Mouse (Mus musculus) T-helper 1 cell (primary cell): ENCODE measurements around the gene Zkscan3.

Experiments used
- in situ Hi-C: fragments of 300-600 bp; cut with MboI, MseI; formaldehyde crosslinking; loops from one replicate; pipeline ENCODE4 v1.15.1; 2025; ENCODE audit warnings: high pct_unique_total_duplicates

The Zkscan3 gene

DNA sequence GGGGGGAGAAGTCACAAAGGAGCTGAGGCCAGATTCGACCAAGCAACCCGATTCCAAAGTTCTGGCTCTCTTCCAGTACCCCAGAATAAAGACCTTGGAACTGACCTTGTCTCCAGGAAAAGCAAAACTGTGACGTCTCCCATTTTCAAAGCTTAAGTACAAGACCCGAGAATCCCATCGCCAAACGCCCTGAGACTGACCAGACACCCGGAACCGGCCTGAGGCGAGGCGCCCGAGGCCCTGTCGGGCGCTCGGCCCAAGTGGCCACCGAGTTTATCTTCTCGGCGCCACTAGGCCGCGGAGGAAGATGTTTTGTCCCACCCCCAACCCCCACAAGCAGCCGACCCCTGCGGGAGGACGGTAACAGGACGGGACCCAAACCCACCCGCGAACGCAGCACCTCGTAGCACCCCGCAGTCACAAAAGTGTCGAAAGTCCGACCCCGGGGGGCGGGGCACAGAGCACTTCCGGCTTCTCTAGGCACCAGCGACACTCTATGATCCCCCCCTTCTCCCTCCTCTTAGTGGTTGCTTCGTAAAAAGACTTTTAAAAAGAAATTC lies at the start of gene Zkscan3:
TSS of gene Zkscan3 (minus strand) at position 469 of the 560 bp plus-strand sequence.
- in situ Hi-C loops: no loop called here

DNA sequence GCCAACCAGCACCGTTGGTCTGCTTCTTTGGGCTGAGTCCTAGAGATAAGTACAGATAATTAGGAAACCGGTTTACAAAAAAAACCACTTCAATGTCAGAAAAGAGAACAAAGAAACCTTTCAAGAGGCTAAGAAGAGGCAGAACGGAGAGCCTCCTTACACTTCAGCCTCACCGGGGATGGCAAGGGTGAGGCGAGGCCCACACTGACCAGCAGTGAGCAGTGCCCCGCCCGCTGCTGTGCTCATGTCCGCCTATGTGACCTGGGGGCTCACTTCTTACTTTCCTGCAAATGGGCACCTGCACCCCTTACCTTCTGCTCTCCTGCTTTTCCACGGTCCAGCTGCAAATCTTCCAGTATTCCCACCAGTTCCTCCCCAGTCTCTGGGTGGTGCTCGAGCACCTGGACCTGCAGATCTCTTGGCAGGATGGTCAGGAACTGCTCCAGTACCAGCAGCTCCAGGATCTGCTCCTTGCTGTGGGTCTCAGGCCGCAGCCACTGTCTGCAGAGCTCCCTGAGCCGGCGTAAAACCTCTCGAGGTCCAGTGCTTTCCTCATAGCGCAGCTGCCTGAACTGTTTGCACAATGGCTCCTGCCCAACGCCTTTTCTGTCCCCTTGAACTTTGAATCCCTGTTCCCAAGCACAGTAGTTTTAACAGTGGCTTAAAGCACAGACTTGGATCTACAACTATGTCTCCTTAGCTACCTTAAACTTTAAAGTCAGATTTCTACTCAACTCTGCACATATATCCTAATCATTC lies 45.5 kb upstream of the Zkscan3 start:
- in situ Hi-C loops: loop anchor here (5.0 kb wide), 1 partner anchor 36 kb away; no protein-coding TSS in a partner anchor

DNA sequence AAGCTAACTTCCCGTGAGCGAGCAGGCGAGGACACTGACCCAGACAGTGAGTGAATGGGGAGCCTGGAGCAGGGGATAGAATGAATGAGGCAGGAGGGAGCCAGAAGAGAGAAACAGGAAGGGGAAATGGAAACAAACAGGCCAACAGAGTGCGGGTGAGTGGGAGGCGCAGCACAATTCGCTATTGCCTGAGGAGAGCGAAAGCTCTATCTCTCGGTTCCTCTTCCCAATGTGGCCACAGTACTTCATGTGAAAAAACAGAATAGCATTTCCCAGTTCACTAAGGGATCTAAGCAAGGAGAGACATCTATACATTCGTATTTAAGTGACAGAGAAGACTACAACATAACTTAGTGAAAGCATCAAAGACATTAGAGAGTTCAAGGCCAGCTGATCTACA lies 44.2 kb upstream of the Zkscan3 start:
- in situ Hi-C loops: loop anchor here (5.0 kb wide), 1 partner anchor 34 kb away; no protein-coding TSS in a partner anchor

GRCm38 (mm10) chr13:21441207-21441572 lies 38.6 kb upstream of the Zkscan3 start:
- in situ Hi-C loops: no loop called here

GRCm38 (mm10) chr13:21440503-21441206 lies 38.1 kb upstream of the Zkscan3 start, which contains the start of gene Pgbd1:
Gene Pgbd1 (minus strand): TSS chr13:21441058.
- in situ Hi-C loops: no loop called here

DNA sequence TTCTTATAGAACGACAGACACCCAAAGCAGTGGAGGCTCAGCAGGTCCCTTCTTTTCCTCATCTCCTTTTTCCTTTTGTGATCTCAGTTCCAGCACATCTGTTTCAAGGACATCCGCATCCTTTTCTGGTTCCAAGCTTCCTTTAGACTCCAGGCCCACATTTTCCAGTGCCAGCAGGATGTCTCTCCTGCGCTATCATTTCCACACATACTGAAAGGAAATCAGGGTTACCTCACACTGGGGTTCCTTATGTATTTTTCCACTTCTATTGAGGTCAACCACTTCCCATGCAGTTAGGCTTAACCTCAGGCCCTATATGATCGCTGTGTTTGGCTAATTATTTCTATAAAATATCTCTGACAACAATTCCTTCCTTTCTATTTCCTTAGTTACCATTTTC lies 32.9 kb upstream of the Zkscan3 start:
- in situ Hi-C loops: no loop called here

DNA sequence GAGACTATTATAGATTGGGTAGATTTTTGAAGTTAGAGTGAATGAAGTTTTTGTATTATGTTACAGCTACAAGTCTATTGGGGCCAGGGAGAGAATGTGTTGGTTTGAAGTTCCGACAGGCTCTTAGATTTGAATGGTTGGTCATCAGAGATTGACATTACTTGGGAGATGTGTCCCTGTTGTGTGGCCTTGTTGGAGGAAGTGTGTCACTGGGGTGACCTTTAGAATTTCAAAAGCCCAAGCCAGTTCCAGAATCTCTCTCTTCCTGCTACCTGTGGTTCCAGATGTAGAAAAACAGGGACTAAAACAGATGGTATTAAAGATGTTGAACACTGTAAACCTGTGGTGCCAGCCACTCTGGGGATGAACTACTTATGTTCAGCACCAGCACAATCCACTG lies 25.1 kb upstream of the Zkscan3 start:
- in situ Hi-C loops: no loop called here

DNA sequence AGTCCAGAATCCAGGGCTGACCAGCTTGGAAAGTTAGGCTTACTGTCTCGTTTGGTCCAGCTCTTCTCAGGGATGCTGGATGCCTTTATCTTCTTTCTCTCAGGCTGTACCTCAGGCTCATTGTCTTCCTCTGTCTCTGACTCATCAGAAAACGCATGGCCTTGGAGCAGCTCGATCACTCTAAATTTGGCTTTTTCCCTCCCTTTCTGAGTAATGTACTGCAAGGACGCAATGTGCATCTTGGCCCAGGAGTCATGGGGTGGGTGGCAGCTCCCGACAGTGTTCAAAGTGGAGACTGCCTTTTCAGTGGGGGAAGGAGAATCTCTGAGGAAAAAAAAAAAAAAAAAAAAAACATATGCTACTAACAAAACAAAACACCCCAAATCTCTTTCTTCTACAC lies 20.7 kb upstream of the Zkscan3 start:
- in situ Hi-C loops: no loop called here

- in situ Hi-C loops: no loop called here
Measured at GRCm38 (mm10) chr13:21418865-21419264, 16.3 kb upstream of the Zkscan3 start.

- in situ Hi-C loops: no loop called here
Measured at GRCm38 (mm10) chr13:21417298-21418010, 14.9 kb upstream of the Zkscan3 start.

GRCm38 (mm10) chr13:21415750-21416149 lies 13.2 kb upstream of the Zkscan3 start:
- in situ Hi-C loops: no loop called here

DNA sequence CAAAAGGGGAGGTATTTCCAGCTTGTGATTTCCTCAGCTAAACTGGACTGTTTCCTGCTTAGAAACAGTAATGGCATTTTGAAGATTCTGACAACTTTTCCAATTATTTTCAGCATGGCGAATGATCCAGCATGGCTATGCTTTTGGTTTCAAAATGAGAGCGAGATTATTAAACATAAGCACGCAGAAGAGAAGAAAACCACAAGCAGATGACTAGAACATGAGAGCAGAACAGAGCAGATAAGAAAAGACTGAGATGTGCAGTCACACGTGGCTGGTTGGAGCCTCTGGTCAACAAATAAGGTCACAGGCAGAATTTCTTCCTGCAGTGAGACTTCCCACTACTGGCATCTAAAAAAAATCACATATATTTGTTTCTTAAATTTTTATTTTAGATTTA lies 12.7 kb upstream of the Zkscan3 start:
- in situ Hi-C loops: no loop called here

- in situ Hi-C loops: loop anchor here (5.0 kb wide), 1 partner anchor 33 kb away; no protein-coding TSS in a partner anchor
Measured at GRCm38 (mm10) chr13:21414231-21415212, 12.0 kb upstream of the Zkscan3 start.

DNA sequence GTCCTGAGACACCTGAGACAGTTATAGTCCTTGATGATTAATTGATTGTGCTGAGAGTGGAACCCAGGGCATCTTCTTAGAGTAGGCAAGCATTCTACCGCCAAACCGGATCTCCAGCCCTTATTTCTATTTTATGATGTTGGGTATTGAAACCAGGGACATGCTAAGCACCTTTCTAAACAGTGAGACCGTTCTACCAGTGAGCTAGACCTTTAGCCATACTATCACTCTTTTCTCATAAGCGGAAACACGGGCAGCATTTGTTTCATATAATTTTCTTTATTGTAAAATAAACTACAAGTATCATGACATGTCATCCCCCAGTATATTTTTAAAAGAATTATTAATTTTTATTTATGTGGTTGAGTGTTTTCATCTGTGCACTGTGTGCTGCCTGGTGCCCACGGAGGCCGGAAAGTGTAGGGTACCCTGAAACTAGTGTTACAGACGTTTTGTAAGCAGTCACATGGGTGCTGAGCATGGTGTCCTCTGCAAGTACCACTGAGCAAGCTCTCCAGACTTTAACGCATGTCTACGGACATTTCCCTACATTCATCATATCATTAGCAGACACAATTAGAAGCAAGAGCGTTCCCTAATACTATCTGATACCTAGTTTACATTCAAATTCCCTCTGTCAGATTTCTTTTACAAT lies 6.4 kb upstream of the Zkscan3 start:
- in situ Hi-C loops: no loop called here

GRCm38 (mm10) chr13:21407969-21408804 lies 5.6 kb upstream of the Zkscan3 start:
- in situ Hi-C loops: no loop called here

DNA sequence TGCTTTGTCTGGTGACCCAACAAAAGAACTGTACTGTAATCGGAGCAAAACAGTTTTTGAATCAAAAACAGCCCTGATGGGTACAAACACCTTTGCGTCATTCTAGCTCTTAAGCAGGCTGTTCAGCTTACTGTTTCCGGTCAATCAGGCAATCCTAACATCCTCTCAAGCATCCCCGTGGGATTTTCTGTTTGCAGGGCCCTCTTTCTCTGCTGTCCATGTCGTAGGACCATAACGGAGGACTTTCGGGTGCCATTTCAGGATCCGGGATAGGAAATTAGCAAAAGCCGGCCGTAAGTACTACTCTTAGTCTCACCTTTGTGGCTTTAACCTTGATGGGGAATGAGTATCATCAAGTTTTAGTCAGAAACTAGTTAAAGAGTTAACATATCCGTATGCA lies 4.8 kb upstream of the Zkscan3 start:
- in situ Hi-C loops: no loop called here

DNA sequence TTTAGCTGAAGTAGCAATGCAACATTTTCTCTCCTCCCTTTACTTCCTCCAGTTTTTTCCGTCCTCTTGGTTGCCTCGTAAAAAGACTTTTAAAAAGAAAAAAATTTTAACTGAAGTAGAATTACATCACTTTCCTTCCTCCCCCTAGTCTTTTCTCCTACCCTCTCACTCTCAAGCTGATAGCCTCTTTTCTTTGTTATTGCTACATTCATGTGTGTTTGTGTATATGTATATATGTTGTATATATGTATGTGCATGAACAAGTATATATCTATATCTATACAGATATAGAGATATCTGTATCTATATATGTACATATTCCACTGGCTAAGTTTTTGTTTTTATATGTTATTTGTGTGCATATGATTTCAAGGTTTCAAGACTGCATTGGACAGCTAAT lies 293 bp upstream of the Zkscan3 start:
- in situ Hi-C loops: no loop called here

DNA sequence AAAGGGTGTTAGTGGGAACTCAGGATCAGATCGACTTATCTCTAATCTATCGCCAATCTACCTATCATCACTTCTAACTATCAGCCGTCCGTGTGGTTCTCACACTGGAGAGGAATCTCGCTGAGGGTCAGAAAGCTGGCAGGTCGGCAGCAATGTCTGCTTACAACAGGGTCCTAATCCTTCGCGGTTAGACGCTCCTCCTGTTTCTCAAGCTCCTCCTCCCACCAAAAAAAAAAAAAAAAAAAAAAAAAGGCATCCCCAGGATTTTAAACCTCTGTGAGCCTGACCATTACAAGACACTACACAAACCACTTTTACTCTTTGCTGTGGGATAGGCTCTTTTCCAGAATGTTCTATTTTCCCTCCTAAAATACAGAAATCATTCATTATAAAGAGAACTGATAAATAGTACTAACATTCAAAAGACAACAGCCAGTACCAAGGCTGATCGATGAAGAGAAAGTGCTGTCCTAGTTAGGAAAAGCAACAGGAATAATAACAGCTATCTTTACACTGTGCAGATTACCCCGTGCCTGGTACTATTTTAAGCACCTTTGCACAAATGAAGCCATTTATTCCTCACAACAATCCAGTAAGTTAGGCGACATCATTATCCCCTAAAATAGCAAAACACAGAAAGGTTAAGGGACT lies 794 bp downstream of the Zkscan3 start:
- in situ Hi-C loops: no loop called here

- in situ Hi-C loops: no loop called here
Measured at GRCm38 (mm10) chr13:21401166-21401565, 1.4 kb downstream of the Zkscan3 start.
